Mouse (Mus musculus): ENCODE results near the gene Sobp. TPM values are rescaled to one million over a fixed set of nuclear protein-coding genes. Genes with fewer than 3 reads are reported as not detected.

Gene Sobp
- polyA plus RNA-seq, 1 experiment from 2014 or later, result 15.6 TPM

DNA sequence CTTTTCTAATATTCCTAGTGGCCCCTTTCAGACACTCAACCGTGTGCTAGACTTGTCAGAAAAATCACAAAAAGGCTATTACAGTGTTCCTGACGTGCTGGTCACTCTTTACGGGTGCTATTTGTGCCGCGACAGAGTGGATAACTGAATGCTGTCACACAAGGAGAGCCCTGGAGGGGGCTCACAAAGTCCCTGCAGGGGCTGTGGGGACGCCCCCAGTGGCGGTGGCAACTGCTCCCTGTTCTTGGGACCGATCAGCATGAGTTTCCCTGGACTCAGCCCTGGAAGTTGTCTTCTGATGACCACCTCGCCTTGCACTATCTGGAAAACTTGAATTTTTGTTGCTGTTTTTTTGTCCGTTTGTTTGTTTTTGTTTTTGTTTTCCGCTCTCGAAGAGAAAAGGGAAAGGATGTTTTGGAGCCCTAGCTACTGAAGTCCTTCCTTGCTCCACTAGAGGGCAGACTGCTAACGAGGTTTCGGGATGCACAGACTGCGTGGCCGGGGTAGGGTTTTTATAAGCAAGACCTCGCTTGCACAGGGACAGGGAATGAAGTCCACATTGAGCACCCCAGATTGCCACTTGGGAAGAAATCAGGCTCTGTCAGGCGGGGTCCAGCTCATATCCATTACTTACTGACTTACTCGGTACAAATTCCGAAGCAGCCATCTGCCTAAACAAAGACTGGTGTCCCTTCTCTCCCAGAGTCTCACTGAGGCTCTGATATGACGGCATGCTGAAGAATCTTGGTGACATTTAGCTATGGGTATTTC, 216.3 kb downstream of the Sobp start:
- WGBS, result 4% methylated on average over 21 of the region's 21 CpGs
- ATAC-seq, result peak; percentile 79
- H3K4me3 ChIP-seq (replicated peaks), result peak overlapping the region; percentile 27
- H3K27ac ChIP-seq, result peak overlapping the region; percentile 33; the same call in 1 of the 2 replicates
- H3K4me2 ChIP-seq (replicated peaks), result peak overlapping the region; percentile 51
- H3K36me3 ChIP-seq, result no peaks in the 10 kb centered on the region
- H3K27me3 ChIP-seq, result 0 out of 2 replicates have a peak, but pooled peaks cover 6% of the 10 kb centered on the region
- H3K9ac ChIP-seq (replicated peaks), result peak overlapping the region; percentile 61
- peaks cover 16% of the 10 kb centered on the region for H3K4me1 ChIP-seq (replicated peaks)
- no peaks in the 10 kb centered on the region for H3K9me3 ChIP-seq

DNA sequence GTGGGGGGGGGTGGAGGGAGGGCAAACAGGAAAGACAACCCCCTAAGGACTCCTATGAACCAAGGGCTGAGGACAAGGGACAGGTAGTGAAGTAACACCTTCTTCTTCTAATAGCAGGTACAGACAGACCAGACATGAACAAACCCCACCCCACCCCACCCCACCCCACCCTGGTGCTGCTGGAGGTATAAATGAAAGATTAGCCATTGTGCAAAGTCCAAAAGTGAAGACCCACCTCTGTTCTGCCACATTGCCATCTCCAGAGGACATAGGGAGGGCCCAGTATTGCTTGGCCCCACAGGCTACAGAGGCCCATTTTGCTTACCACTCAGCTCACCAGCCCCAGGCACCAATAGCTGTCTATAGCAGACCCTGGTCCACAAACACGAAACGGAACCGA, 219.1 kb downstream of the Sobp start:
- H3K9me3 ChIP-seq, result no peaks in the 10 kb centered on the region
- no peak overlapping the region for H3K4me3 ChIP-seq (replicated peaks)
- no peak overlapping the region for H3K4me2 ChIP-seq (replicated peaks)
- 0 out of 2 replicates have a peak, but pooled peaks cover 6% of the 10 kb centered on the region for H3K27me3 ChIP-seq
- no peaks in the 10 kb centered on the region for H3K36me3 ChIP-seq
- H3K4me1 ChIP-seq (replicated peaks), result peaks cover 32% of the 10 kb centered on the region
- no peak for ATAC-seq
- no peak overlapping the region for H3K9ac ChIP-seq (replicated peaks)
- no peak overlapping the region for H3K27ac ChIP-seq
- WGBS, result 96% methylated on average over 3 of the region's 3 CpGs

DNA sequence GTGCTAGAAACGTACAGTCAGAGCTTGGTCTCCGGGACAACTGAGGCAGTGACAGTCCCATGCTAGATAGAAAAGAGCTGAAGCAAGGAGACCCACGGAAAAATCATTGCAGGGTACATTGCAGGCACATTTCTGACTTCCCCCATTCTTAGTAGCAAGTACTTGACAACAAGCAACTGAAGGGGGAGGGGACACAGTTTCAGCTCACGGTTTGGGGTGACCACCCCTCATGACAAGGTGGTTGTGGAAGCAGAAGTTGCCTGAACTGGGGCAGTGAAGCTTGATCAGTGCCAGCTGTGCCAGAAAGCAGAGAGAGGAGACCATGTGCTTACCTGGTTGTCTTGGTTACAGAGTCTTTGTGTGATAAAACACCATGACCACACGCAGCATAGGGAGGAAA, 220.7 kb downstream of the Sobp start:
- Histone ChIP-seq H3K36me3 (no peaks in the 10 kb centered on the region), H3K4me1 (replicated peaks) (peaks cover 35% of the 10 kb centered on the region), H3K4me3 (replicated peaks) (no peak overlapping the region), H3K9ac (replicated peaks) (no peak overlapping the region), H3K27ac (no peak overlapping the region), H3K4me2 (replicated peaks) (no peak overlapping the region), H3K27me3 (0 out of 2 replicates have a peak, but pooled peaks cover 6% of the 10 kb centered on the region), H3K9me3 (no peaks in the 10 kb centered on the region)
- ATAC-seq, result no peak
- 75% methylated on average over 5 of the region's 5 CpGs for WGBS

Other genes with a start within 250 kb of the Sobp start
- 2.8 and 3.3 TPM in 2 replicates for gene 9030612E09Rik, start 174 bp upstream of the Sobp start, polyA plus RNA-seq (2015; fragmentation: Nextera tagmentation; extraction: Ambion mirVana)
- gene Pdss2, start 47.0 kb upstream of the Sobp start, polyA plus RNA-seq (2015; fragmentation: Nextera tagmentation; extraction: Ambion mirVana), result 17.8 TPM in 2 replicates

Measured in midbrain, embryonic 13.5 days (tissue).